Mouse (Mus musculus): ENCODE measurements around the gene 4930480E11Rik. TPM values are rescaled to one million over a fixed set of nuclear protein-coding genes. Genes with fewer than 3 reads are reported as not detected.
"Not testable (repeated sequence)": the region's sequence is repeated elsewhere in the genome, so short reads cannot be mapped to it uniquely, and the experiment has no call there.

Gene 4930480E11Rik
- not detected in 2 replicates for polyA plus RNA-seq (2012; rRNA removed)

DNA sequence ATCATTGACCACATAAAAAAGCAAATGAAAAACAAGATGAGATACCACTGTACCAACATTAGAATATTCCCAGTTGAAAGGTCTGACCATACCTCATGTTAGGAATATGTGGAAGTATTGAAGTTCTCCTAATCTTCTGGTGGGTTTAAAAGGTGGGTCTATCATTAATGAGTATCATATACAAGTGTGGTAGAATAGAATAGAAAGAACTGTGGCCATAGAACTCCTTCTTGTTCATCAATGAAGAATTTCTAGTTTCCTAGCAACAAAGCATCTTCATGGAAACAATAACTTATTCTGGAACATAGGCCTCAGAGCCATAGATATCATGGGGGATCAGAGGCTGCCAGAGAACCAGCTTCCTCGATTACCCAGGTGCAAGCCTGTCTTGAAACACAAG, at the start of gene 4930480E11Rik:
Gene 4930480E11Rik, plus strand, starts transcription at position 301 of the 400 bp plus-strand sequence.
- WGBS: 39% methylated on average over 1 of the region's 1 CpGs
- DNase-seq: no peak
- Histone ChIP-seq H3K4me1 (ENCODE audit: control insufficient read depth, insufficient read depth, low read length) (no peaks in the 10 kb centered on the region), H3K4me3 (ENCODE audit: insufficient read depth, low read depth, low read length) (no peak within 1 kb of the TSS), H3K27ac (ENCODE audit: insufficient read depth, low read depth, low read length) (no peak within 1 kb of the TSS), H3K36me3 (ENCODE audit: control insufficient read depth, insufficient read depth, low read length) (no peaks in the 10 kb centered on the region), H3K27me3 (replicated peaks; ENCODE audit: control insufficient read depth, insufficient read depth, low read length) (no peaks in the 10 kb centered on the region)
- TF ChIP-seq CTCF (conservative IDR thresholded peaks at IDR 0.05; ENCODE audit: insufficient read depth, insufficient read length, low read depth, low read length): no peak
- no peak for TF ChIP-seq POLR2A (IDR thresholded peaks at IDR 0.05; ENCODE audit: low read depth, low read length)

DNA sequence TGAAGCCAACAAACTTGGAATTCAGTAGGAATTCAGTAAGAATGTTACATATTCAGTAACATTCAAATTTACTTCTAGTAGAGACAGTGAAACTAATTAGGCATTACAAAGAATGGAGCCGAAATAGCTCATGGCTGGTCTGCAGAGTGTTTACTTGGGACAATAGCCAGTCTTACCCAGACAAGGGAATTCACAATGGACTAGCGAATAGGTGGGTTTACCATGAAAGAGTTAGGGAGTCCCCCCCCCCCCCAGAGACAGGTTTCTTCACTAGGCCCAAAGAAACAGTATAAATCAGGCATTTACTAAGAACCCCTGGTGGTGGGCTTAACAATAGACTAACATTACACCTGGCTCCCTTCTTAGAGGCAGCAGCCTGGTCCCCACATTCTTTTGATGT, 33.9 kb downstream of the 4930480E11Rik start:
- H3K4me3 ChIP-seq (ENCODE audit: insufficient read depth, low read depth, low read length); DNase-seq; H3K27me3 ChIP-seq (replicated peaks; ENCODE audit: control insufficient read depth, insufficient read depth, low read length); H3K27ac ChIP-seq (ENCODE audit: insufficient read depth, low read depth, low read length); H3K36me3 ChIP-seq (ENCODE audit: control insufficient read depth, insufficient read depth, low read length); H3K4me1 ChIP-seq (ENCODE audit: control insufficient read depth, insufficient read depth, low read length): not testable (repeated sequence)
- WGBS: 66% methylated on average over 2 of the region's 2 CpGs

Other genes with a start within 250 kb of the 4930480E11Rik start
- not detected in 2 replicates for gene Gm5938, start 244.2 kb upstream of the 4930480E11Rik start, polyA plus RNA-seq (2012; rRNA removed)
- not detected in 2 replicates for gene Obp1b, start 182.9 kb upstream of the 4930480E11Rik start, polyA plus RNA-seq (2012; rRNA removed)
- gene Gm14743, start 123.7 kb upstream of the 4930480E11Rik start, polyA plus RNA-seq (2012; rRNA removed): not detected in 2 replicates
- gene Prrg1, start 214.3 kb downstream of the 4930480E11Rik start, polyA plus RNA-seq (2012; rRNA removed): 1.1 and 2.1 TPM in 2 replicates

Data from kidney, adult 2 months (tissue).